Mouse (Mus musculus) embryonic fibroblast, embryonic 13.5 days (primary cell): ENCODE measurements at regions not wholly inside any gene's neighbourhood (a gene's known extent, or its start where the extent isn't known, plus 50 kb on each side); places are given as distances from the start of the nearest gene placed in this dataset.

ENCODE experiments used
- CTCF ChIP-seq: IDR thresholded peaks from 2 replicates; pipeline ENCODE4 v1.5.1; 2011; ENCODE audit warnings: mild to moderate bottlenecking, control low read depth, low read length, moderate library complexity, borderline replicate concordance; ENCODE audit not compliant: insufficient read depth
- POLR2A ChIP-seq: IDR thresholded peaks from 2 replicates; pipeline ENCODE4 v1.6.1; 2011; ENCODE audit warnings: low read depth, mild to moderate bottlenecking, control low read depth, low read length, moderate library complexity

DNA sequence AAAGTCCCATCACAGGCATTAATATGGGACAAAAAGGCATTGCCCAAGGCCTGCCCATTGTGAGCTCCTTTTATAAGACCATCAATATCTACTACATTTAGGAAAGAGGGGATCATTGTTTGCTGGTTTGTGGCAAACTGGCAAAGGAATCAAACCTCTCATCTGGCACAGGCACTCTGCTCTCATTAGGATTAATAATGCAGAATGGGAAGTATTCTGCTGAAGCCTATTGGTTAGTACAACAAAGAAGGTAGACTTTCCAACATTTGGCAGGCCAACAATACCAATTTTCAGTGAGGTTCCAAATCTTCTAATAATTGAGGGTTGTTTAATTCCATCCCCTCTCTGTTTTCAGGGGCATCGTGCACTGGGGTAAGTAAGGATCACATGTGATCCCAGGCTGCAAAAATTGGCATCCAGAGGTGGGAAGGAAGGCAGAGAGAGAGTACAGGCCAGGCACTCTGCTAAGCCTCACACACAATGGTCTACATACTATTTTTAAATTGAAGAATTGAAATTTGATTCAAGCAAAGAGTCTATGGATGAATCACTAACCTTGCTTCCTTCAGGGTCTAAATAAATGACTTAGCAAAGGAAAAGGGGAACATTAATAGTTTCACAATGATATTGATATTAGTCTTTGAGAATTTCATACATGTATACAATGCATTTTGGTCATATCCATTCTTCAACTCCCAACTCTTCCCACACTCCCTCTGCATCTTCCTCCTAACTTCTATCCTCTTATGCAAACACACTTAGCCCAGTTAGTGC is 174.9 kb downstream of the Fzd1 start:
- TF ChIP-seq CTCF (no peak), POLR2A (no peak)
